Mouse (Mus musculus) Muller cell, postnatal 12 days (primary cell): Measurements from ENCODE around the gene Dync1h1.
A peak's percentile ranks its signal among the peaks of the same experiment; 100 is the strongest.

Source experiments
- DNase-seq: peaks from one replicate; pipeline ENCODE4 v3.0.0-alpha.2; 2015; ENCODE audit errors: inconsistent ontology term

Gene Dync1h1

GRCm38 (mm10) chr12:110601241-110602218 is at the start of gene Dync1h1:
Dync1h1 (plus strand) TSS chr12:110601452.
- peak; percentile 94 for DNase-seq

GRCm38 (mm10) chr12:110552113-110552512 is 49.1 kb upstream of the Dync1h1 start:
- peak; percentile 49 for DNase-seq

GRCm38 (mm10) chr12:110553362-110553761 is 47.9 kb upstream of the Dync1h1 start:
- DNase-seq, result no peak

- DNase-seq, result no peak
Measured at GRCm38 (mm10) chr12:110555536-110556240, 45.6 kb upstream of the Dync1h1 start.

GRCm38 (mm10) chr12:110556861-110557628 is 44.2 kb upstream of the Dync1h1 start:
- DNase-seq, result peak; percentile 21

GRCm38 (mm10) chr12:110558175-110558574 is 43.1 kb upstream of the Dync1h1 start:
- no peak for DNase-seq

GRCm38 (mm10) chr12:110563383-110563782 is 37.9 kb upstream of the Dync1h1 start:
- DNase-seq, result no peak

GRCm38 (mm10) chr12:110564848-110565247 is 36.4 kb upstream of the Dync1h1 start:
- no peak for DNase-seq

- DNase-seq, result no peak
Measured at GRCm38 (mm10) chr12:110566366-110566765, 34.9 kb upstream of the Dync1h1 start.

- no peak for DNase-seq
Measured at GRCm38 (mm10) chr12:110571050-110571449, 30.2 kb upstream of the Dync1h1 start.

- DNase-seq, result no peak
Measured at GRCm38 (mm10) chr12:110572351-110572750, 28.9 kb upstream of the Dync1h1 start.

- no peak for DNase-seq
Measured at GRCm38 (mm10) chr12:110573635-110574034, 27.6 kb upstream of the Dync1h1 start.

GRCm38 (mm10) chr12:110575926-110576325 is 25.3 kb upstream of the Dync1h1 start:
- no peak for DNase-seq

- DNase-seq, result no peak
Measured at GRCm38 (mm10) chr12:110578333-110578732, 22.9 kb upstream of the Dync1h1 start.

- no peak for DNase-seq
Measured at GRCm38 (mm10) chr12:110588622-110589021, 12.6 kb upstream of the Dync1h1 start.

GRCm38 (mm10) chr12:110590804-110591259 is 10.4 kb upstream of the Dync1h1 start:
- no peak for DNase-seq

- DNase-seq, result peak; percentile 98
Measured at GRCm38 (mm10) chr12:110591260-110591883, 9.9 kb upstream of the Dync1h1 start.

GRCm38 (mm10) chr12:110598527-110598926 is 2.7 kb upstream of the Dync1h1 start:
- peak; percentile 63 for DNase-seq

GRCm38 (mm10) chr12:110599791-110600190 is 1.5 kb upstream of the Dync1h1 start:
- DNase-seq, result peak; percentile 55

GRCm38 (mm10) chr12:110600225-110600991 is 844 bp upstream of the Dync1h1 start:
- no peak for DNase-seq
